Mouse (Mus musculus) ES-Bruce4 (cell line): ENCODE results near the gene Numbl.

Experiments used
- CTCF ChIP-seq: IDR thresholded peaks from one replicate; pipeline ENCODE4 v1.8.1; 2011; ENCODE audit warnings: low read depth, low read length
- EP300 ChIP-seq: IDR thresholded peaks from 2 replicates; pipeline ENCODE4 v1.6.1; 2011; ENCODE audit warnings: low read depth, low read length; ENCODE audit not compliant: insufficient read depth
- POLR2A ChIP-seq: IDR thresholded peaks from one replicate; pipeline ENCODE4 v1.8.1; 2011; ENCODE audit warnings: low read length; ENCODE audit not compliant: insufficient read depth

DNA sequence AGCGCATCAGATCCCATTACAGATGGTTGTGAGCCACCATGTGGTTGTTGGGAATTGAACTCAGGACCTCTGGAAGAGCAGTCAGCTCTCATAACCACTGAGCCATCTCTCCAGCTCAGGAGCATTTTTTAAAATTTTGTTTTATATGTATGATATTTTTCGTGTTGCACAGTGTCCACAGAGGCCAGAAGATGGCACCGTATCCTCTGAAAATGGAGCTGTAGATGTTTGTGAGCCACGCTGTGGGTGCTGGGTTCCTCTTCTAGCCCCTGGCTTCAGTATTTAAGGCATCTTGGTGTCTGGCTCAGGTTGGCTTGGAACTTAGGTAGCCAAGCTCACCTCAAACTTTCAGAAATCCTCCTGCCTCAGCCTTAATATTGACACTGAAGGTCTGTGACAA is 38.3 kb downstream of the Numbl start:
- peak; percentile 28 for TF ChIP-seq CTCF
- TF ChIP-seq EP300 = no peak
- no peak for TF ChIP-seq POLR2A
